Mouse (Mus musculus): ENCODE results near the gene Acads. TPM values are rescaled to one million over a fixed set of nuclear protein-coding genes. Genes with fewer than 3 reads are reported as not detected.
A peak's percentile ranks its signal among the peaks of the same experiment; 100 is the strongest.
"Not testable (repeated sequence)": the region's sequence is repeated elsewhere in the genome, so short reads cannot be mapped to it uniquely, and the experiment has no call there.

Gene Acads
- polyA plus RNA-seq, 1 experiment from 2014 or later, result 59.9 TPM

- WGBS, result 97% methylated on average over 23 of the region's 23 CpGs
- not testable (repeated sequence) for H3K4me3 ChIP-seq; DNase-seq (ENCODE audit: extremely low spot score, low spot score); H3K4me1 ChIP-seq; H3K27me3 ChIP-seq (ENCODE audit: poor library complexity, severe bottlenecking); H3K27ac ChIP-seq; H3K9me3 ChIP-seq
- peaks cover 78% of the 10 kb centered on the region for H3K36me3 ChIP-seq (replicated peaks)
These were observed 15.9 kb downstream of the Acads start for GRCm38 (mm10) chr5:115103253-115103652.

GRCm38 (mm10) chr5:115102231-115102630, 16.9 kb downstream of the Acads start:
- no peak overlapping the region for H3K27ac ChIP-seq
- no peaks in the 10 kb centered on the region for H3K27me3 ChIP-seq (ENCODE audit: poor library complexity, severe bottlenecking)
- no peaks in the 10 kb centered on the region for H3K9me3 ChIP-seq
- H3K36me3 ChIP-seq (replicated peaks), result peaks cover 81% of the 10 kb centered on the region
- no peak for DNase-seq (ENCODE audit: extremely low spot score, low spot score)
- H3K4me1 ChIP-seq, result no peaks in the 10 kb centered on the region
- no peak overlapping the region for H3K4me3 ChIP-seq
- WGBS, result 90% methylated on average over 2 of the region's 2 CpGs

- Histone ChIP-seq H3K4me1 (no peaks in the 10 kb centered on the region), H3K27ac (no peak overlapping the region), H3K4me3 (no peak overlapping the region), H3K27me3 (ENCODE audit: poor library complexity, severe bottlenecking) (no peaks in the 10 kb centered on the region), H3K9me3 (no peaks in the 10 kb centered on the region), H3K36me3 (replicated peaks) (peaks cover 90% of the 10 kb centered on the region)
- DNase-seq (ENCODE audit: extremely low spot score, low spot score), result no peak
- WGBS, result 89% methylated on average over 6 of the region's 6 CpGs
These were observed 18.7 kb downstream of the Acads start for GRCm38 (mm10) chr5:115100473-115100872.

GRCm38 (mm10) chr5:115099991-115100390, 19.2 kb downstream of the Acads start:
- whole genome bisulfite sequencing, result 89% methylated on average over 9 of the region's 9 CpGs

GRCm38 (mm10) chr5:115099530-115099929, 19.6 kb downstream of the Acads start:
- DNase-seq (ENCODE audit: extremely low spot score, low spot score), result no peak
- Histone ChIP-seq H3K4me3 (no peak overlapping the region), H3K27ac (no peak overlapping the region), H3K4me1 (no peaks in the 10 kb centered on the region), H3K27me3 (ENCODE audit: poor library complexity, severe bottlenecking) (no peaks in the 10 kb centered on the region), H3K9me3 (no peaks in the 10 kb centered on the region), H3K36me3 (replicated peaks) (peaks cover 93% of the 10 kb centered on the region)
- 92% methylated on average over 5 of the region's 5 CpGs for WGBS

More at GRCm38 (mm10) chr5:115099991-115100390, 19.2 kb downstream of the Acads start:
- H3K27ac ChIP-seq, result no peak overlapping the region
- no peak for DNase-seq (ENCODE audit: extremely low spot score, low spot score)
- no peaks in the 10 kb centered on the region for H3K27me3 ChIP-seq (ENCODE audit: poor library complexity, severe bottlenecking)
- H3K4me1 ChIP-seq, result no peaks in the 10 kb centered on the region
- no peaks in the 10 kb centered on the region for H3K9me3 ChIP-seq
- H3K4me3 ChIP-seq, result no peak overlapping the region
- H3K36me3 ChIP-seq (replicated peaks), result peaks cover 91% of the 10 kb centered on the region

- H3K4me3 ChIP-seq, result no peak within 1 kb of the TSS
- no peaks in the 10 kb centered on the region for H3K9me3 ChIP-seq
- H3K27ac ChIP-seq, result no peak within 1 kb of the TSS
- H3K27me3 ChIP-seq (ENCODE audit: poor library complexity, severe bottlenecking), result no peaks in the 10 kb centered on the region
- DNase-seq (ENCODE audit: extremely low spot score, low spot score), result no peak
- peaks cover 96% of the 10 kb centered on the region for H3K36me3 ChIP-seq (replicated peaks)
- H3K4me1 ChIP-seq, result no peaks in the 10 kb centered on the region
- 98% methylated on average over 8 of the region's 8 CpGs for WGBS
These were observed 21.0 kb downstream of the Acads start, which contains the start of gene Gm10401 for GRCm38 (mm10) chr5:115098195-115098594. Gene Gm10401, minus strand, starts transcription at chr5:115098295.

GRCm38 (mm10) chr5:115091776-115092175, 27.4 kb downstream of the Acads start:
- no peaks in the 10 kb centered on the region for H3K9me3 ChIP-seq
- no peak overlapping the region for H3K27ac ChIP-seq
- H3K4me1 ChIP-seq, result no peaks in the 10 kb centered on the region
- no peak for DNase-seq (ENCODE audit: extremely low spot score, low spot score)
- H3K36me3 ChIP-seq (replicated peaks), result peaks cover 99% of the 10 kb centered on the region
- H3K4me3 ChIP-seq, result no peak overlapping the region
- 92% methylated on average over 6 of the region's 6 CpGs for WGBS
- no peaks in the 10 kb centered on the region for H3K27me3 ChIP-seq (ENCODE audit: poor library complexity, severe bottlenecking)

GRCm38 (mm10) chr5:115091015-115091414, 28.1 kb downstream of the Acads start:
- Histone ChIP-seq H3K4me1 (no peaks in the 10 kb centered on the region), H3K36me3 (replicated peaks) (peaks cover 99% of the 10 kb centered on the region), H3K4me3 (no peak overlapping the region), H3K27me3 (ENCODE audit: poor library complexity, severe bottlenecking) (no peaks in the 10 kb centered on the region), H3K27ac (no peak overlapping the region), H3K9me3 (no peaks in the 10 kb centered on the region)
- DNase-seq (ENCODE audit: extremely low spot score, low spot score), result no peak
- WGBS, result 85% methylated on average over 3 of the region's 3 CpGs

GRCm38 (mm10) chr5:115089592-115090268, 29.4 kb downstream of the Acads start:
- Histone ChIP-seq H3K27ac (no peak overlapping the region), H3K27me3 (ENCODE audit: poor library complexity, severe bottlenecking) (no peaks in the 10 kb centered on the region), H3K4me3 (no peak overlapping the region), H3K36me3 (replicated peaks) (peaks cover 99% of the 10 kb centered on the region), H3K9me3 (no peaks in the 10 kb centered on the region), H3K4me1 (no peaks in the 10 kb centered on the region)
- WGBS, result 96% methylated on average over 5 of the region's 5 CpGs
- no peak for DNase-seq (ENCODE audit: extremely low spot score, low spot score)

GRCm38 (mm10) chr5:115085675-115086074, 33.5 kb downstream of the Acads start:
- Histone ChIP-seq H3K27ac (no peak overlapping the region), H3K36me3 (replicated peaks) (peaks cover 95% of the 10 kb centered on the region), H3K27me3 (ENCODE audit: poor library complexity, severe bottlenecking) (no peaks in the 10 kb centered on the region), H3K9me3 (no peaks in the 10 kb centered on the region), H3K4me1 (no peaks in the 10 kb centered on the region), H3K4me3 (no peak overlapping the region)
- DNase-seq (ENCODE audit: extremely low spot score, low spot score), result no peak
- WGBS, result 98% methylated on average over 2 of the region's 2 CpGs

GRCm38 (mm10) chr5:115083492-115083891, 35.7 kb downstream of the Acads start:
- WGBS, result 90% methylated on average over 6 of the region's 6 CpGs
- H3K27ac ChIP-seq, result no peak overlapping the region
- no peaks in the 10 kb centered on the region for H3K27me3 ChIP-seq (ENCODE audit: poor library complexity, severe bottlenecking)
- H3K4me1 ChIP-seq, result no peaks in the 10 kb centered on the region
- H3K4me3 ChIP-seq, result no peak overlapping the region
- H3K36me3 ChIP-seq (replicated peaks), result peaks cover 77% of the 10 kb centered on the region
- no peak for DNase-seq (ENCODE audit: extremely low spot score, low spot score)
- no peaks in the 10 kb centered on the region for H3K9me3 ChIP-seq

GRCm38 (mm10) chr5:115081636-115082035, 37.5 kb downstream of the Acads start:
- peaks cover 72% of the 10 kb centered on the region for H3K36me3 ChIP-seq (replicated peaks)

GRCm38 (mm10) chr5:115076144-115076901, 42.8 kb downstream of the Acads start:
- H3K27ac ChIP-seq, result no peak overlapping the region
- H3K36me3 ChIP-seq (replicated peaks), result peaks cover 41% of the 10 kb centered on the region
- WGBS, result 61% methylated on average over 5 of the region's 5 CpGs

More at GRCm38 (mm10) chr5:115081636-115082035, 37.5 kb downstream of the Acads start:
- no peak overlapping the region for H3K4me3 ChIP-seq
- no peak overlapping the region for H3K27ac ChIP-seq
- H3K4me1 ChIP-seq, result no peaks in the 10 kb centered on the region
- H3K9me3 ChIP-seq, result no peaks in the 10 kb centered on the region
- no peaks in the 10 kb centered on the region for H3K27me3 ChIP-seq (ENCODE audit: poor library complexity, severe bottlenecking)
- 89% methylated on average over 5 of the region's 5 CpGs for WGBS
- DNase-seq (ENCODE audit: extremely low spot score, low spot score), result no peak

More at GRCm38 (mm10) chr5:115076144-115076901, 42.8 kb downstream of the Acads start:
- H3K4me3 ChIP-seq, result no peak overlapping the region
- no peaks in the 10 kb centered on the region for H3K4me1 ChIP-seq
- H3K27me3 ChIP-seq (ENCODE audit: poor library complexity, severe bottlenecking), result no peaks in the 10 kb centered on the region
- peak; percentile 48 for DNase-seq (ENCODE audit: extremely low spot score, low spot score)
- no peaks in the 10 kb centered on the region for H3K9me3 ChIP-seq
